Mouse (Mus musculus) spleen, adult 2 months (tissue): ENCODE data around the gene Bicra.

Experiments used
- CTCF ChIP-seq: fragments of 200-500 bp; IDR thresholded peaks from 2 replicates; pipeline ENCODE4 v1.5.1; 2011; ENCODE audit warnings: mild to moderate bottlenecking, inconsistent platforms; ENCODE audit not compliant: insufficient read depth, insufficient read length, insufficient replicate concordance; ENCODE audit errors: extremely low read depth
- POLR2A ChIP-seq: fragments of 200-500 bp; IDR thresholded peaks from 2 replicates; pipeline ENCODE4 v1.6.1; 2011; ENCODE audit warnings: low read depth, low read length, inconsistent platforms

- TF ChIP-seq POLR2A (no peak; the same call in 1 of the 2 replicates), CTCF (no peak)
These were observed 1.6 kb downstream of the Bicra start for GRCm38 (mm10) chr7:16046101-16046480.
